Mouse (Mus musculus) cerebellum, adult 11 months (tissue): Measurements from ENCODE around the gene Clcnka.
A peak's percentile ranks its signal among the peaks of the same experiment; 100 is the strongest.

ENCODE experiments used
- DNase-seq: peaks from one replicate; pipeline ENCODE4 v3.0.0; 2022

The Clcnka gene

DNA sequence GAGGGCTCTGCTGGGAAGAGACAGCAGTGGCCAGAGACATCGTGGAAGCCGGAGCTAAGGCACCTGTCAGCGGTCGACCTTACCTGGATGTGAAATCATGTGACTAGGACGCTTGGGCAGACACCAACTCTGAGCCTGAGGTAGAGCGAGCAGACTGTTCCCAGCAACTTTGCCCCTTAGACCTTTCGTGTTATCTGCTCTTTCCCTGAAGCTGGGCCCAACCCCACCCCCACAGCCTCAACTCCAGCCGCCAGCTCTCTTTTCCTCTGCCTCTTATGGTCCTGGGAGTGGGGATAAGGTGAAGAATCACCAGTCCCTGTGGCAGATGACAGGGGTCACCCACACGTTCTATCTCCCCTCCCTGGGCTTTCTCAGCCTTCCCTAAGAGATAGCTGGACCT, 22.4 kb upstream of the Clcnka start:
- no peak for DNase-seq

DNA sequence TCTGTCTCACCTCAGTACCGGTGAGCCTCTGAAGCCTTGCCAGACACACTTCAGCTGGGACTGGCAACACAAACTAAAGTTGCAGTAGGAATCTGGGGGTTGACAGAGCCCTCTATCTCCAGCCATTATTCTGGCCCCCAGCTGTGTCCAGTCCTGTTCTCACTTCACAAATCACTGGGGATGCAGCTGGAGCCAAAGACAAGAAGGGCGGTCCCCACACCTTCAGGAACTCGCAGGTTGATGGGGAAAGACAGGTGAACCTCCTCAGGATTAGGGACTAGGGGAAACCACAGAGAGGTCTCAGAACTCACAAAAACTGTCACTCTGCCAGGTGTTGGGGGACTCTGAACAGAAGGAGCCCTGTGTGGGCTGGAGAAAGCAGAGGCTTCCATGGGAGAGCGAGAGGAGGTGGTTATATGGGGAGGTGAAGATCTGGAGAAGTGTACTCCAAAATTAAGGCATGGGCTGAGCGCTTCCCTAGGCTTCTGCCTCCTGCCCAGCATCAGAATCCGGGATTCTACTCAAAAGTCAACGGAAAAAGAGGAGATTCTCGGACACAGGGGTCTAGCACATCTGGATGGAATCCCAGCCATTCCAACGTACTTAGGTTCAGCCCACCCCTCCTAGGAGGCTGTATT, 21.8 kb upstream of the Clcnka start, which contains the start of gene Hspb7:
Gene Hspb7, plus strand, starts transcription at position 588 of the 638 bp plus-strand sequence.
- DNase-seq, result no peak

DNA sequence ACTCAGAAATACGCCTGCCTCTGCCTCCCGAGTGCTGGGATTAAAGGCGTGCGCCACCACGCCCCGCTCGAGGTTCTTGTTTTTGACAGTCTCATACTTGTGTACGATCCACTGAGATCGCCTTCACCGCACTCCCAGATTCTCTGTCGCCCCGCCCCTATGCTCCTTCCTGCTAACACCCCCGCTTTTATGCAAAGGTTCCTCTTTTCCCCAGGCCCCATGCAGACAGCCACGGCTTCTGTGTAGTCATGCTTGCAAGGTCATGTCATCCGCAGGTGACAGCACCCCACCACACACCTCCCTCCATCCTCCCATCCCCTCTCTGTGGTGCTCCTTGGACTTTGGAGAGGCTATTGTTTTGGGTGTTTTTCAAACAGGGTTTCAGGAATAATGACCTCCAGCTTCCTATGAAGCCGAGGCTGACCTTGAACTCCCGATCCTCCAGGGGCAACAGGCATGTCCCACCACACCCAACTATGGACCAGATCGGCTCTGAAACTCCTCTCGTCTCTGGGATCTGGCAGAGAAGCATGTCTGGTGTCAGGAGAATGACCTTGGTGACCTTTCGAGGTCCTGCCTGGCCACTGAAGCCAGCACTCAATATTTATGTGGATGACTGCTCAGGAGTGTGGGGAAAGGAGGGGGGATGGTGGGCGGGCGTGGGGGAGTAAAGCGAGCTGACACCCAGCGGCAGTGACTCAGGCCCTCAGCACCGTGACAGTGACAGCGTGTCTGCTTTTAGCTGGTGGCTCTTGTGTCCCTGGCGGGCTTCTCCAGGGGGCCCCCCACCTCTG, 21.1 kb upstream of the Clcnka start:
- no peak for DNase-seq

DNA sequence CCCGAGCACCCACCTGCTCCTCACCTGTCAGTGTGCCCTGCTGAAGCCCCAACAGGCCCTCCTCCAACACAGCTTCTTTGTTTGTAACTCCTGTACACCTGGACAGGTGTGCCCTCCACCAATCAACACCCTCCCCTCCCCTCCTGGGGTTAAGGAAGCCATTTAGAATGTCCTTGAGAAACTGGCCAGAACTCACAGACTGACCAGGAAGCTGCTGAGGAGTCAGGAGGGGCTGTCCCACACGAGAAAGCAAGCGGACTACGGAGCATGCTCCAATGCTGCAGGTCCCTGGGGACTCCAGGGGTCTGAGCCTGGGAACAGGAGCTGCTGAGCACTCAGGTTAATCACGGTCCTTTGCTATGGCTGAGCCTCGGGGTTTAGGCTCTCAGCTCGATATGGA, 17.4 kb upstream of the Clcnka start, which contains the start of gene Clcnkb:
Gene Clcnkb, minus strand, starts transcription at position 91 of the 400 bp plus-strand sequence.
- no peak for DNase-seq

DNA sequence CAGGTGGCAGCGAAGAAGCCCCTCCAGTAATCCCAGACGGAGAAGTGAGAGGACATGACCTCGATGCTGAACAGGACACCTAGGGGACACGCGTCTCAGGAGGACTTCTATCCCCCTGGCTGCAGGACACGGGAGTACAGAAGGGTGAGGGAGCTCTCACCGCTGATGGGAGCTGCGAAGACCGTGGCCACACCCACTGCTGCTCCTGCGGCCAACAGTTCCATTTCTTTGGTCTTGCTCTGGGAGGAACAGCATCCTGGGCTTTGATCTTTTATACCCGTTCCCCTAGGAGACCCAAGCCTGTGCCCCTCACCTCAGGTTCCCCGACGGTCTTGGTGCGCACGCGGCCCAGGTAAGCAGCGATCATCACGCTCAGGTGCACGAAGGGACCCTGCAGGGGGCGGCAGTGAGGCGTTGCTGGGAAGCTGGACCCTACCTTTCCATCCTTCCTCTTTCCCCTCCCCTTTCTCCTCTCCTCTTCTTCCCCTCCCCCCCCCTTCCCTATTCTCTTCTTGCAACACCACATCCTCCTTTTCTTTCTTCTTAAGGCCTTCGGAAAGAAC, 13.0 kb upstream of the Clcnka start:
- no peak for DNase-seq

DNA sequence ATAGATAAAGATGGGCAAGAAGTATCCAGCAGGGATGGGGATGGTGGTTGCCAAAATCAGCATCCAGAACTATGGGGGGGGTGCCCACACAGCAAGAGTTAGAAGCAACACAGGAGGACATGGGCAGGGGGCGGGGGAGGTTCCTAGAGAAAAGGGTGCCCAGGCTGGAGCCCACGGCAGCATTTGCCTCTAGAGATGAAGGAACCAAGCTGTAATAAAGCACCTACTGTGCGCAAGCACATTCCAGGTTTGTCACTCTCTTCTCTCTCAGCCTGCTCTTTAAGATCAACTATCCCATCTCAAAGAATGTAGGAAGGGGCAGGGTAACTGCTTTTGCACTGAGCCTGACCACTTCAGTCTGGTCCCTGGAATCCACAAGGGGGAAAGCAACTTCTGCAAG, 10.1 kb upstream of the Clcnka start:
- no peak for DNase-seq

DNA sequence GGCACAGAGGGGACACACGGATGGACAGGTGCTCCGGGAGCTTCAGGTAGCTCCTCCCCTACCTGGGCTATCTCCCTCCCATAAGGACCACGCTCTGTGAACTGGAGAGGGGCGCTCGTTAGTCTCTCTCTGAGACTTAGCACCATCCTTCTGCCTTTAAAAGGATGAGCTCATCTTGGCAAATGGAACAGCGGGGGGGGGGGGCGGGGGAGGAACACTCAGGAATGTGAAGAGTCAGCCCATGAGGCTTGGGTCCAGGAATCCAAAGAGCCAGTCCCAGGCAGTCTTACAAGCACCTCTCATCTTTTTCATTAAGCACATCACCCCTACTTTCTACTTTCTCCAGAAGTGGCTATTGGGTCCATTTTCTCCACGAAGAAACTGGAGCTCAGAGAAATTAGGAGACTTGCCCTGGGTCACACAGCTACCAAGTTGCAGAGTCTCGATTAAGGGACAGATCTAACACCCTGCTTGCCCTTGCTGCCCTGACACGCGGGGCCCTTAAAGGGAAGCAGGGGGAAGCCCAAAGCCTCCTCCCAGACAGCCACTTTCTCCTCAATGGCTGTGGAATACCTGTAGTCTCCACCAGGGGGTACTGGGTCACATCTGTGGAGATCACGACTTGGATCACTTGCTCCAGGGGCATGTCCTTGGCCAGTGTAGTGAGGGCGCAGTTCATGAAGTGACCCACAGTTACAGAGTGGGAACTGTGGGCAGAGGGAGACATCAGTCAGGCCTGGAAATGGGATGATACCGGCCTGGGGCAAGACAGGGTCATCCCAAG, 8.2 kb upstream of the Clcnka start:
- DNase-seq, result no peak

DNA sequence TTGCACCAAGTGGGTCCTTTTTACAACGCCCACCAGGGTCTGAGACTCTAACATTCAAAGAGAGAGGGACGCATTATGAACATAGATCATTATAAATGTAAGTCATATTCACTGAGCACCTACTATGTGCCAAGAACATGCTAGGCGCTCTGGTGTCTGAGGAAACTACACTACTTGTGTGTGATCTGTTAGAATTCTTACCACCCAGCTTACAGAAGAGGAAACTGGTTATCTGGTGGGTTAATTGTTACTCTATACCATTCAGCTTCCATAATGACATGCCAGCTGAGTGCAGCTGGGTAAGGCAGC, 6.7 kb upstream of the Clcnka start:
- DNase-seq, result no peak

DNA sequence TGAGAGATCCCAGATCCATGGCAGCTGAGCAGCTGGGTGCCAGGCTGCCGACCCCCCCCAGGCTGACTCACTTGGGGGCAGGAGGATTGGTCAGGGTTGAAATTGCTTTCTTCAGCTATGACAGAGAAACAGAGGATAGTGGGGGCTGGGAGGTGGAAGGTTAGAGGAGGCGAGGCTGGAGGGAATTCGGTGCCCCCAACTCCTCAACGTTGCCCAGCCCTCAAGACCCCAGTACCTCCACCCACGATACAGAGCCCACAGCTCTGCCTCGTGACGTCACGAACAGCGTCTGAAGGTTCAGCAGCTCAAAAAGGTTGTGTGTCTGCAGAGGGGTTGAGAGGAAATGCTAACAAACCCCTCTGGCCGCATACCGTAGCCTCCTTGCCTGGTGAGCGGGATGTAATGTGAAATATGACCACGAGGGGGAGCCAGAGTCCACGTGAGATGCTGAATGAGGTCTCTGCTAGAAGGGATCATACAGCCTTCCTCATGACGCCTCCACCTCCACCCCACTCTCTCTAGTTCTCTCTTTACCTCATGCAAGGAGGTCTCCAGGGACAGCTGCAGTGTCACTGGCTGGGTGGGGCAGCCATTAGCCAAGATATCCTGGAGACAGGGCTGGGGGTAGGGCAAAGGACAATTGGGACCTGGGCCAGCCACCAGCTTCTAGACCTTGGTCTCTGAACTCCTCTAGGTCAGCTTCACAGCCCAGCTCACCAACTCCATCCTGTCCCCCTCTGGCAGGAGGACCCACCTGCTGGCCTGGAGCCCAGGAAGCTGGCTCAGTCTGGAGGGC, 6.2 kb upstream of the Clcnka start:
- DNase-seq, result peak; percentile 79

DNA sequence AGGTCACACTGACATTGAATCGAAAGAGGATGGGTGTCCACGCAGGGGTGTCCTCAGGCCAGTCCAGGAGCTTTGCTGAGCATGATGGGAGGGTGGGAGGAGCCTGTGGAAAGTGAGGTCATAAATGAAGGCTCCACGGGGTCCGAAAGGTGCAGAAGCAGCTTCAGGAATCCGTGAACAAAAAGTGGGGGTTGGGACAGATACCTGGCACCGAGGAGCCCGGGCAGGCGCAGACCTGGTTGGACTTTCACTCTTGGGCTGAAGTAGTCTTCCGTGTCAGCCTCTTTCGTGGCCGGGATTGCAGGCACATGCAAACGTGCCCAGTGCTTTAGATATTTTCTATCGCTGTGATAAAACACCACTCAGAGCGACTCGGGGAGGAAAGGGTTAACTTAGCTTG, 1.6 kb upstream of the Clcnka start:
- DNase-seq, result no peak

DNA sequence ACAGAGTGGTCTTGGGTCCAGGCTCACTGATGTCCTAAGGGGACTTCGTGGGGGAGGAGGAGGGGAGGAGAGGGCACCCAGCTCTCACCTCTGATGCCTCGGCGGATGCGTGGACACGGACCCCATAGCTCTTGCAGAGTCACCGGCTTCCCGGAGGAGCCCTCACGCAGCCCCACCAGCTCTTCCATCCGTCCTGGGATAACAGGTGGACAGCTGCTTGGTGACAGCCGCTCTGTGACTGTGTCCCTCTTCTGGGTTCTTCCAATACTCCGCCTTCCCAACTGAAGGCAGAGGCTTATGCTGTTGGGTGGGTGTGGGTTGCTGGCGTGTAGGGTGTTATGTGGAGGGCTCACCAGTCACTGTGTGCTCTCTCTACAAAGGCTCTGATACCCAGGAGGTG, 663 bp downstream of the Clcnka start:
- no peak for DNase-seq

DNA sequence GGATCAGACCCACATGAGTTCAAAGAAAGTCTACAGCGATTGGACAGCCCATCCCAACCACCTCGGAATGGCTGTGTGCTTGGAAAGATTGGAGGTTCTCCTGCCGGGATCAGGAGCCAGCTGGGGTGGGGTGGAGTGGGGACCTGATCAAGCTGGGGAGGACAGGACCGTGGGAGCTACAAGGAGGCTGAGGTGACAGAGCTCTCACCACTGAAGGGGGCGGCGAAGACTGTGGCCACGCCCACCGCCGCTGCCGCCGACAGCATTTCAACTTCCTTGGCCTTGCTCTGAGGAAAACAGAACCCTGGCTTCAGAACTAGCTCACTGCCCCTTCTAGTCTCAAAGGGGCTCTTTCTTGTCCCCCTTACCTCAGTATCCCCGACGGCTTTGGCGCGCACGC, 3.8 kb downstream of the Clcnka start:
- no peak for DNase-seq

DNA sequence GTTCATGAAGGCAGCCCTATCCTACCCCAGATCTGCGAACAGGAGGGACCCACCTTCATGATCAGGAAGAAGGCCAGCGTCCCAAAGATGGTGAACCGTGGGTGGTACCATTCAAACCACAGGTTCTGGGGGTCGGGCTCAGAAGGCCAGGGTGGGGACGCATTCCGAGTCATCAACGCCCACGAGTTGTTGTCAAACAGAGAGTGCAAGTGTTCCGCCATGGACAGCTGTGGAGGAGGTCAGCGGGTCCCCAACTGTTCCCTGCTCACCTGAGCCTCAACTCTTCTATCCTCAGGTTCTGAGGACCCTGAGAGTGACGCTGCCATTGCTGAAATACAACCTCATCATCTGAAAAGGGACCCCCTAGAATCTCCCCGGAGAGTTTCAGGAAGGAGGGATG, 7.2 kb downstream of the Clcnka start:
- no peak for DNase-seq

DNA sequence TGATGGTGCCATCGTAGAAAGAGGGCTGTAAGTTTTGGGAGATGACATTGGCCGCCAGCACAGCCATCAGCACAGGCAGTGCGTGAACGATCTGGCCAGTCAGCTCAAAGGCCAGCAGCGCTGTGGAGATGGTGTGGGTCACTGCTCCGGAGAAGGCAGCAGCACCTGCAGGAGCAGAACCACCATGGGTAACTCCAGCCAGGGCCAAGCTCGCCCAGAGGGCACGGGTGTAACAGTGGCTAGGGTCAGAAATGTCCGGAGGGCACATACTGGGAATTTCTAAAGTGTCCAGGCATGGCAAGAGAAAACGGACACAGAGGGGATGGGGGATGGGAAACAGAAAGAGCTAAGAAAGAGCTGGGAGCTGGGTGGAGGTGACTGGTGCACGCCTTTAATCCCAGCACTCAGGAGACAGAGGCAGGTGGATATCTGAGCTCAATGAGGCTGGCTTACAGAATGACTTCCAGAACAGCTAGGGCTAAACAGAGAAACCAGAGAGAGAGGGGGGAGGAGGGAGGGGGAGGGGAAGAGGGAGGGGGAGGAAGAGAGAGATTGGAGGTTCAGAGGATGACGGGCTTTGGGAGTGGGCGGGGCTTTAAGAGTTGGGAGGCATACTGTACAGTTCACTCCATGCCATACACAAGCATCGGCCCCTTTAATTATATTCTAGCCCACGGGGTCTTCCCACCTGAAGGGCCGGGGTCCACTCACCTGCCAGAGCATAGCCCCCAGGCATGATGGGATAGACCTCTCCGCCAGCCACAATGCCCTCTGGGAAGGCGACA, 9.0 kb downstream of the Clcnka start:
- no peak for DNase-seq

DNA sequence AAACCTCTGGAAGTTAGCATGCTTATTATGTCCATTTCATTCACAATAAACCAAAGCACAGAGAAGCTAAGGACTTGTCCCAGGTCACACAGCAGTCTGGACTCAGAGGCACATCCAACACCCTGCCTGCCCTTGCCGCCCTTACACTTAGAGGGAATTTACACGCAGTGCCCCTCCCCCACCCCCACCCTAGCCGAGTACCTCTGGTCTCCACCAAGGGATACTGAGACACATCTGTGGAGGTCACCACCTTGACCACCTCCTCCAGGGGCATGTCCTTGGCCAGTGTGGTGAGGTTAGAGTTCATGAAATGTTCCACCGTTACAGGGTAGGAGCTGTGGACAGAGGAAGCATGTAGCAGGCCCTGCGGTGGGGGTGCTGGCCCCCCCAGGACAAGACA, 10.6 kb downstream of the Clcnka start:
- no peak for DNase-seq

DNA sequence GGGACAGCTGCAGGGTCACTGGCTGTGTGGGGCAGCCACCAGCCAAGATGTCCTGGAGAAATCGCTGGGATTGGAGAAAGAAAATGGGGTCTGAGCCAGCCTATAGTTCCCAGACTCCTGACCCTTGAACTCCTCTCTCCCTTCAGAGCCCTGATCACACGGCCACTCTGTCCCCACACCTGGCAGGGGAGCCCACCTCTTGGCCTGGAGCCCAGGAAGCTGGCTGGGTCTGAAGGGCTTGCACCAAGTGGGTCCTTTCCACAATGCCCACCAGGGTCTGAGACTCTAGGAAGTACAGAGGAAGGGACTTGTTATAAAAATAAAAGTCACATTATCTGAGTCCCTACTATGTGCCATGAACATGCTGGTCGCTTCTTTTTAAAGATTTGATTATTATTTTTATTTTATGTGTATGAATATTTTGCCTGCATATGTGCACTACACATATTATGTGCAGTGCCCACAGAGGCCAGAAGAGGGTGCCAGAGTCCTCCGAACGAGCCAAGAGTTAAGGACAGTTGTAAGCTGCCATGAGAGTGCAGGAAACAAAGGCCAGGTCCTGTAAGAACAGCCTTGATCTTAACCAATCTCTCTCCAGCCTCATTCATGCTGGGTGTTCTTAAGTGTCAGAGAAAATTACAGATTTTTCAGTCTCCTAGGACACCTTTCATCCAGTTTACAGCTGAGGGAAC, 11.3 kb downstream of the Clcnka start:
- peak; percentile 38 for DNase-seq

DNA sequence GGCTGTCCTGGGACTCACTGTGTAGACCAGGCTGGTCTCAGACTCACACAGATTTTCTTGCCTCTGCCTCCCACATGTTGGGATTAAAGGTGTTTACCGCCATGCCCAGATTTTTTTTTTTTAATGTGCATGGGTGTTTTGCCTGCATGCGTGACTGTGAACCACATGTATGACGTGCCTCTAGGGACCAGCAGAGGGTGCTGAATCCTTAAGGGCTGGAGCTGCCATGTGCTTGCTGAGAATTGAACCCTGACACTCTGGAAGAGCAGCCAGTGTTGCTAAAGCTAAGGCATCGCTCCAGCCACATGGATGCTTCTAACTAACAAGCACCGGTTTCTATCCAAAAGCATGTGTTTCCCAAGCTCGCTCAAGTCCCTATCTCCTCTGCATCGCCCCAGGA, 12.4 kb downstream of the Clcnka start:
- no peak for DNase-seq

DNA sequence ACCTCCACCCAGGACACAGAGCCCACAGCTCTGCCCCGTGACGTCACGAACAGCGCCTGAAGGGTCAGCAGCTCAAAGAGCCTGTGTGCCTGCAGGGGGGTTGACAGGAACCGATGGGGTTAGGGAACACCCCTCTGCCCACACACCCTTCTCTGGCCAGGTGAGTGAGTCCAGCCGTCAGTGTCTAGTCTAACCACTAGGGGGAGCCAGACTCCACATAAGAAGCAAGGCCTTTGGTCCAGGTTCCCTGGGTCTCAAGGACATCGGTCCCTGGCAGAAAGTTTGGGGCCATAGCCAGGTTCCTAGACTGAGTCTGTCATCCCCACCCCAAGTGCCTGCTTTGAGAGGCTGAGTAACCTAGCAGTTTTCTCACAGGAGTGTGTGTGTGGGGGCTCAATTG, 13.2 kb downstream of the Clcnka start:
- DNase-seq, result peak; percentile 31

DNA sequence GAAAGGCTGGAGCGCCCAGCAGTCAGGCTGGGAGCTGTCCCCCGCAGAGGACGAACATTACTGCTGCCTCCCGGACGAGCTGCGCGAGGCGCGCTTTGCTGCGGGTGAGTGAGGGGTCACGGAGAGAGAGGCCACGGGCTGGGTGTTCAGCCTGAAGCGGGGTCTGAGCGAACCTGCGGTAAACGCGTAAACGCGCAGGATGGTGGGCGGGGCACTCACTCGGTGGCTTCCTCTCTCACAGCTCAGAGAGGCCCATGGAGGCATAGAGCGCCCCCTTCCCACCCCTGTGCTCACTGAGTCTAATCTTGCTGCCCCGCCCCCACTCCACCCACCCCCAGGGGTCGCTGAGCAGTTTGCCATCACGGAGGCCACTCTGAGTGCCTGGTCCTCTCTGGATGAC, 16.1 kb downstream of the Clcnka start:
- DNase-seq, result no peak

DNA sequence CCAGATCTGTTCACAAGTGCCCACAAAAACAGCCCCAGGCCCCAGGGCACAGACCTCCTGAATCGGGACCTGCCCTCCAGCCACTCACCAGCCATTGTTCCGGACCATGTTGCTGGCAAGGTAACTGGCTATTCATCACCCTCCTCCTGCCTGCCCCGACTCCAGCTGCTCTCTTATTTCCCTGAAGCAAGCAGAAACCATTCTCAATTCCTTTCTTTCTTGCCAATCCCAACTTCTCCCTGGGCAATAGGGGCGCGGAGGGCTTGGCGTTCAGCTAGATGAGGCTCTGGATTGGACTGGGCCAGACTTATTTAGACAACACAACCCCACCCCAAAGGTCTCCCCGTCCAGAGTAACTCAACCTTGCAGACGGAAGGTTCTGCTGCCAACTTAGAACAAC, 18.9 kb downstream of the Clcnka start:
- DNase-seq, result no peak

DNA sequence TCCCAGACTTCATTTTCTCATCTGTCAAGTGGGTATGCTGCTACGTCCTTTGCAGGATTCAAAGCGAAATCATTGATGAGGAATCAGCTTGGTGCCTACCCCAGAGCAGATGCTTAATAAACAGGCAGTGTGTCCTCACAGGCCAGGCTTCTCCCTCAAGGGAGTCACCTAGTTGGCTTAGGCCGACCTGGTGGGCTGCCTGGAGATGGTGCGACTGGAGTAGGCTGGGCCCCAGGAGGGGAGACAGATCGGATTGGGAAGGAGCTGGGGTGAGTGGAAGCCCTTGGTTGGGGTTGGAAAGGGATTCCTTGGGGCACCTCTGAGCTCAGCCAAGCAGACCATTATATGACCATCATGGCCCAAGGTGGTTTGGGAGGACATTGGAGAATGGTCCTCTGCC, 26.1 kb downstream of the Clcnka start:
- DNase-seq, result no peak
